8 mouse cellular contexts compared by ENCODE assay signal in the genomic region with DNA sequence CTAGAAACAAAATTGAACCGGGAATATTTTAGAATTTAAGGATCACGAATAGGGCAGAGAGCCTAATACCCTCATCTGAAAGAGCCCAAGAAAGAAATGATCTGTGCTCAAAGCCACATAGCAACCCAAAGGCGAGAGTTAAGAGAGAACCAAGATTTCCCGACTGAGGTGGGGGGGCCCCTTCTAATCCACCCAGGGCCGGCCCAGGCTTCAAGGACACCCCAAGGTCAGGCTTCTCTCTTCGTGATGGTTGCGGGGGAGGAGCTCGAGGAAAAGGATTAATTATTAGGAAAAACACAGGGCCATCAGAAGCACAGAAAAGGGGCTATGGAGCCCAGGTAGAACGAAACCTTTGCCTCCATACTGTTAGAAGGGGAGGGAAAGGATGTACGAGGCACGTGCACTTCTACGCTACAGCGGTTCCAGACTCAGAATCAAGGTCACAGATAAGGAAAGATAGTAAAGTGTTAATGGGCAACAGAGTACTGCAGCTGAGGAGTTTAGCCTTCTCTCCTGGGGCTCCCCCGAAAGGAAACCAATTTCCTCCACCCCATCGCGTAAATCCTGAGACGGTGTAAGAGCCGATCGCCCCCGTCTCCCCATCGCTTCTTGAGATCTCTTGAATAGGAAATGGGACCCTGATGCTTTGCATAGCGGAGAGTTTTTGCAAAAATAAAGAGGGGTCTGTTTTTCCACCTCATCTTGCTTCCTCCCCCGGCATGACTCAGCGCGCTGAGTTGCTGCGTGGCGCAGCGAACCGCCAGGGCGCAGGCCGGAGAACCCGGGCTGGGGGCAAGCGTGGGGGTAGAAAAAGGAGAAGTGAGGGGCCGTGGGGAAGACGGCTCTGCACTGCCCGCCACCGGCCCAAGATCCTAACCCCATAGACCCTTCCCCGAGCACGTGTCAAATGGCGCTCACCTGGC. TPM values are rescaled to one million over a fixed set of nuclear protein-coding genes. Genes with fewer than 3 reads are reported as not detected.
DNase-seq lines count a peak whose midpoint lies in the region; ATAC-seq and TF ChIP-seq lines count a peak whose summit lies in the region.

No protein-coding gene starts in this region.

- H3K9me3 ChIP-seq in lung, embryonic 15.5 days = no peaks in the 10 kb centered on the region
- H3K9me3 ChIP-seq in forebrain, embryonic 13.5 days (replicated peaks) = no peaks in the 10 kb centered on the region
- H3K9me3 ChIP-seq in intestine, embryonic 16.5 days (ENCODE audit: control insufficient read depth, low read length) = no peaks in the 10 kb centered on the region
- no peaks in the 10 kb centered on the region for H3K9me3 ChIP-seq in stomach, postnatal 0 days (ENCODE audit: control insufficient read depth, low read length)

- H3K27ac ChIP-seq in lung, embryonic 15.5 days = peak overlapping the region; percentile 95
- peak overlapping the region; percentile 88 for H3K27ac ChIP-seq in forebrain, embryonic 13.5 days
- peak overlapping the region; percentile 98 for H3K27ac ChIP-seq in intestine, embryonic 16.5 days (ENCODE audit: low read length)
- peak overlapping the region; percentile 91 for H3K27ac ChIP-seq in macrophage
- H3K27ac ChIP-seq in stomach, postnatal 0 days (replicated peaks) = peak overlapping the region; percentile 93

- WGBS in lung, embryonic 15.5 days = under 1% methylated on average over 40 of the region's 40 CpGs
- WGBS in forebrain, embryonic 13.5 days = under 1% methylated on average over 40 of the region's 40 CpGs
- under 1% methylated on average over 40 of the region's 40 CpGs for WGBS in intestine, embryonic 16.5 days
- WGBS in macrophage (ENCODE audit: missing documents) = 1% methylated on average over 36 of the region's 40 CpGs
- 1% methylated on average over 40 of the region's 40 CpGs for WGBS in stomach, postnatal 0 days

- TF ChIP-seq CTCF in stomach, postnatal 0 days (IDR thresholded peaks at IDR 0.05; ENCODE audit: low read depth) = no peak

- no peaks in the 10 kb centered on the region for H3K27me3 ChIP-seq in lung, embryonic 15.5 days
- no peaks in the 10 kb centered on the region for H3K27me3 ChIP-seq in forebrain, embryonic 13.5 days
- H3K27me3 ChIP-seq in intestine, embryonic 16.5 days (replicated peaks; ENCODE audit: control insufficient read depth, insufficient read depth, low read length) = no peaks in the 10 kb centered on the region
- H3K27me3 ChIP-seq in stomach, postnatal 0 days (ENCODE audit: control insufficient read depth, insufficient read depth, low read length) = no peaks in the 10 kb centered on the region

- H3K36me3 ChIP-seq in lung, embryonic 15.5 days = peaks cover 44% of the 10 kb centered on the region
- H3K36me3 ChIP-seq in forebrain, embryonic 13.5 days (ENCODE audit: poor library complexity, severe bottlenecking) = peaks cover 52% of the 10 kb centered on the region
- peaks cover 11% of the 10 kb centered on the region for H3K36me3 ChIP-seq in intestine, embryonic 16.5 days (ENCODE audit: control insufficient read depth, insufficient read depth, low read length)
- peaks cover 27% of the 10 kb centered on the region for H3K36me3 ChIP-seq in macrophage (ENCODE audit: inconsistent target)
- peaks cover 16% of the 10 kb centered on the region; the same call in 1 of the 2 replicates for H3K36me3 ChIP-seq in stomach, postnatal 0 days (ENCODE audit: control insufficient read depth, insufficient read depth, low read length)

- H3K4me3 ChIP-seq in lung, embryonic 15.5 days = peak overlapping the region; percentile 89
- H3K4me3 ChIP-seq in forebrain, embryonic 13.5 days = peak overlapping the region; percentile 76
- H3K4me3 ChIP-seq in intestine, embryonic 16.5 days (ENCODE audit: low read length) = peak overlapping the region; percentile 88
- peak overlapping the region; percentile 68 for H3K4me3 ChIP-seq in macrophage (ENCODE audit: inconsistent target)
- peak overlapping the region; percentile 80 for H3K4me3 ChIP-seq in stomach, postnatal 0 days (ENCODE audit: low read depth, low read length)

- H3K4me1 ChIP-seq in lung, embryonic 15.5 days = peaks cover 31% of the 10 kb centered on the region
- H3K4me1 ChIP-seq in forebrain, embryonic 13.5 days = peaks cover 39% of the 10 kb centered on the region
- H3K4me1 ChIP-seq in intestine, embryonic 16.5 days (ENCODE audit: control insufficient read depth, insufficient read depth, low read length) = peaks cover 32% of the 10 kb centered on the region
- H3K4me1 ChIP-seq in stomach, postnatal 0 days (replicated peaks; ENCODE audit: control insufficient read depth, insufficient read depth) = no peaks in the 10 kb centered on the region; the same call in 1 of the 2 replicates

- no peak for DNase-seq in lung, postnatal 36 days
- peak; percentile 58 for DNase-seq in adrenal gland, postnatal 25 days
- no peak for DNase-seq in stomach, postnatal 0 days (ENCODE audit: low spot score)
- no peak for DNase-seq in urinary bladder, adult 18-20 months (ENCODE audit: low spot score in 2 of 2)

- H3K79me2 ChIP-seq in macrophage (ENCODE audit: inconsistent target) = peaks cover 36% of the 10 kb centered on the region

- H3K9ac ChIP-seq in lung, embryonic 15.5 days = peak overlapping the region; percentile 92
- H3K9ac ChIP-seq in forebrain, embryonic 13.5 days = peak overlapping the region; percentile 89
- H3K9ac ChIP-seq in intestine, embryonic 16.5 days (ENCODE audit: low read depth, low read length) = peak overlapping the region; percentile 95
- H3K9ac ChIP-seq in stomach, postnatal 0 days (ENCODE audit: low read length) = peak overlapping the region; percentile 83

- no peak for ATAC-seq in lung, embryonic 15.5 days (ENCODE audit: borderline replicate concordance, extremely low read depth, low FRiP score, low TSS enrichment)
- ATAC-seq in forebrain, embryonic 13.5 days = no peak
- ATAC-seq in intestine, embryonic 16.5 days = no peak; the same call in 1 of the 2 replicates
- ATAC-seq in stomach, postnatal 0 days (ENCODE audit: low FRiP score, low TSS enrichment) = no peak

- H3K4me2 ChIP-seq in lung, embryonic 15.5 days = peak overlapping the region; percentile 86
- H3K4me2 ChIP-seq in forebrain, embryonic 13.5 days = peak overlapping the region; percentile 88
- H3K4me2 ChIP-seq in intestine, embryonic 16.5 days (ENCODE audit: low read depth, low read length) = peak overlapping the region; percentile 86
- H3K4me2 ChIP-seq in stomach, postnatal 0 days (replicated peaks; ENCODE audit: low read depth) = peak overlapping the region; percentile 83

- TF ChIP-seq EP300 in stomach, postnatal 0 days (optimal IDR thresholded peaks at IDR 0.05) = no peak

RNA-seq across cellular contexts. Expression of a gene that starts 0.9 kb away (rescaled TPM):
- 0.10 and 0.19 TPM in 2 replicates for polyA plus RNA-seq in lung, embryonic 15.5 days (2015; fragmentation: Nextera tagmentation; extraction: Ambion mirVana)
- 17.2 and 17.3 TPM in 2 replicates for total RNA-seq in adrenal gland, postnatal 25 days (2021)
- 27.0 and 30.0 TPM in 2 replicates for polyA plus RNA-seq in forebrain, embryonic 13.5 days (2015; fragmentation: Nextera tagmentation; extraction: Ambion mirVana)
- 1.0 and 1.4 TPM in 2 replicates for polyA plus RNA-seq in intestine, embryonic 16.5 days (2015; fragmentation: Nextera tagmentation; extraction: Ambion mirVana)
- under 1 TPM in 4 of 26 experiments, not detected in 22; 0.44 to 0.57 (median 0.46) TPM for total RNA-seq in macrophage (2018; cell fraction: chromatin; rRNA removed)
- total RNA-seq in macrophage (2018; cell fraction: cytosol; rRNA removed) = under 1 TPM in 14 of 26 experiments, not detected in 12; 0.06 to 0.30 (median 0.18) TPM
- total RNA-seq in macrophage (2018; cell fraction: nucleus; rRNA removed) = 1 to 10 TPM in 1 of 26 experiments, under 1 TPM in 10, not detected in 15; 0.24 to 1.2 (median 0.49) TPM
- polyA plus RNA-seq in macrophage (2018) = 0.17 to 0.25 TPM in 2 of 3 replicates, not detected in the other
- 0.57 and 0.59 TPM in 2 replicates for polyA plus RNA-seq in stomach, postnatal 0 days (2015; fragmentation: Nextera tagmentation; extraction: Ambion mirVana)

RNA-seq across cellular contexts. Expression of a gene that starts 6.1 kb away (rescaled TPM):
- polyA plus RNA-seq in lung, embryonic 15.5 days (2015; fragmentation: Nextera tagmentation; extraction: Ambion mirVana) = 260 and 262 TPM in 2 replicates
- 91.5 and 101 TPM in 2 replicates for total RNA-seq in adrenal gland, postnatal 25 days (2021)
- 246 and 258 TPM in 2 replicates for polyA plus RNA-seq in forebrain, embryonic 13.5 days (2015; fragmentation: Nextera tagmentation; extraction: Ambion mirVana)
- 213 and 215 TPM in 2 replicates for polyA plus RNA-seq in intestine, embryonic 16.5 days (2015; fragmentation: Nextera tagmentation; extraction: Ambion mirVana)
- 100 to 1,000 TPM; 229 to 414 (median 301) TPM for total RNA-seq in macrophage (2018; cell fraction: chromatin; rRNA removed)
- total RNA-seq in macrophage (2018; cell fraction: cytosol; rRNA removed) = 100 to 1,000 TPM; 114 to 160 (median 137) TPM
- total RNA-seq in macrophage (2018; cell fraction: nucleus; rRNA removed) = 100 to 1,000 TPM; 130 to 231 (median 195) TPM
- 62.0 to 139 TPM (median 129 TPM) in 3 replicates for polyA plus RNA-seq in macrophage (2018)
- polyA plus RNA-seq in stomach, postnatal 0 days (2015; fragmentation: Nextera tagmentation; extraction: Ambion mirVana) = 118 and 122 TPM in 2 replicates

RNA-seq across cellular contexts. Expression of a gene that starts 17.1 kb away (rescaled TPM):
- polyA plus RNA-seq in lung, embryonic 15.5 days (2015; fragmentation: Nextera tagmentation; extraction: Ambion mirVana) = 0.26 and 0.51 TPM in 2 replicates
- total RNA-seq in adrenal gland, postnatal 25 days (2021) = 0.67 and 1.6 TPM in 2 replicates
- polyA plus RNA-seq in forebrain, embryonic 13.5 days (2015; fragmentation: Nextera tagmentation; extraction: Ambion mirVana) = 0.43 and 0.55 TPM in 2 replicates
- 0.36 and 0.37 TPM in 2 replicates for polyA plus RNA-seq in intestine, embryonic 16.5 days (2015; fragmentation: Nextera tagmentation; extraction: Ambion mirVana)
- 1 to 10 TPM in 12 of 26 experiments, under 1 TPM in 7, not detected in 7; 0.45 to 3.9 (median 1.1) TPM for total RNA-seq in macrophage (2018; cell fraction: chromatin; rRNA removed)
- total RNA-seq in macrophage (2018; cell fraction: cytosol; rRNA removed) = under 1 TPM in 15 of 26 experiments, not detected in 11; 0.05 to 0.39 (median 0.15) TPM
- 1 to 10 TPM in 11 of 26 experiments, under 1 TPM in 14, not detected in 1; 0.23 to 6.2 (median 0.81) TPM for total RNA-seq in macrophage (2018; cell fraction: nucleus; rRNA removed)
- 0.19 to 0.25 TPM in 2 of 3 replicates, not detected in the other for polyA plus RNA-seq in macrophage (2018)
- polyA plus RNA-seq in stomach, postnatal 0 days (2015; fragmentation: Nextera tagmentation; extraction: Ambion mirVana) = 0.08 and 0.18 TPM in 2 replicates

RNA-seq across cellular contexts. Expression of a gene that starts 21.6 kb away (rescaled TPM):
- polyA plus RNA-seq in lung, embryonic 15.5 days (2015; fragmentation: Nextera tagmentation; extraction: Ambion mirVana) = 90.3 and 96.2 TPM in 2 replicates
- total RNA-seq in adrenal gland, postnatal 25 days (2021) = 122 and 181 TPM in 2 replicates
- 124 and 143 TPM in 2 replicates for polyA plus RNA-seq in forebrain, embryonic 13.5 days (2015; fragmentation: Nextera tagmentation; extraction: Ambion mirVana)
- polyA plus RNA-seq in intestine, embryonic 16.5 days (2015; fragmentation: Nextera tagmentation; extraction: Ambion mirVana) = 59.5 and 61.5 TPM in 2 replicates
- 100 to 1,000 TPM in 8 of 26 experiments, 10 to 100 TPM in 18; 14.8 to 230 (median 79.5) TPM for total RNA-seq in macrophage (2018; cell fraction: chromatin; rRNA removed)
- total RNA-seq in macrophage (2018; cell fraction: cytosol; rRNA removed) = 100 to 1,000 TPM in 12 of 26 experiments, 10 to 100 TPM in 14; 32.4 to 175 (median 76.1) TPM
- 100 to 1,000 TPM in 8 of 26 experiments, 10 to 100 TPM in 18; 23.9 to 225 (median 71.2) TPM for total RNA-seq in macrophage (2018; cell fraction: nucleus; rRNA removed)
- 40.6 to 227 TPM (median 90.3 TPM) in 3 replicates for polyA plus RNA-seq in macrophage (2018)
- 86.0 and 102 TPM in 2 replicates for polyA plus RNA-seq in stomach, postnatal 0 days (2015; fragmentation: Nextera tagmentation; extraction: Ambion mirVana)

RNA-seq across cellular contexts. Expression of a gene that starts 32.3 kb away (rescaled TPM):
- 2.5 and 2.8 TPM in 2 replicates for polyA plus RNA-seq in lung, embryonic 15.5 days (2015; fragmentation: Nextera tagmentation; extraction: Ambion mirVana)
- total RNA-seq in adrenal gland, postnatal 25 days (2021) = 6.5 and 7.5 TPM in 2 replicates
- 1.7 and 2.8 TPM in 2 replicates for polyA plus RNA-seq in forebrain, embryonic 13.5 days (2015; fragmentation: Nextera tagmentation; extraction: Ambion mirVana)
- 1.4 and 2.1 TPM in 2 replicates for polyA plus RNA-seq in intestine, embryonic 16.5 days (2015; fragmentation: Nextera tagmentation; extraction: Ambion mirVana)
- total RNA-seq in macrophage (2018; cell fraction: chromatin; rRNA removed) = 10 to 100 TPM in 18 of 26 experiments, 1 to 10 TPM in 8; 5.4 to 34.4 (median 12.1) TPM
- total RNA-seq in macrophage (2018; cell fraction: cytosol; rRNA removed) = 1 to 10 TPM in 25 of 26 experiments, under 1 TPM in 1; 0.89 to 4.3 (median 2.2) TPM
- total RNA-seq in macrophage (2018; cell fraction: nucleus; rRNA removed) = 10 to 100 TPM in 9 of 26 experiments, 1 to 10 TPM in 17; 2.0 to 29.7 (median 7.8) TPM
- 1.9 to 3.3 TPM (median 2.6 TPM) in 3 replicates for polyA plus RNA-seq in macrophage (2018)
- polyA plus RNA-seq in stomach, postnatal 0 days (2015; fragmentation: Nextera tagmentation; extraction: Ambion mirVana) = 51.3 and 53.1 TPM in 2 replicates

Comparison
In these comparisons a context has a peak if more than half of its experiments do, and no peak if none do; other contexts are left out.
1. RNA of a gene that starts 0.9 kb away (polyA plus RNA-seq): 27.0 to 30.0 TPM in forebrain, embryonic 13.5 days; 1.0 to 1.4 TPM in intestine, embryonic 16.5 days, 0.57 to 0.59 TPM in stomach, postnatal 0 days, 0.10 to 0.19 TPM in lung, embryonic 15.5 days and 0.17 to 0.25 TPM in macrophage; every median in the first group is over 10 times any median in the second.
2. Peak in every context shown above with its lines, with median percentiles within 50 percentile points of each other: H3K27ac ChIP-seq, H3K4me2 ChIP-seq, H3K4me3 ChIP-seq and H3K9ac ChIP-seq.